Mouse (Mus musculus) MEL (cell line): ENCODE results near the gene Arl14. TPM values are rescaled to one million over a fixed set of nuclear protein-coding genes. Genes with fewer than 3 reads are reported as not detected.

ENCODE experiments used
- DNase-seq: peaks from one replicate; pipeline ENCODE4 v3.0.0; 2011; ENCODE audit warnings: low read depth, low spot score
- H3K27ac ChIP-seq: 2 replicates; pipeline ENCODE4 v1.5.1; 2012; ENCODE audit warnings: low read depth, mild to moderate bottlenecking, control low read depth, low read length, moderate library complexity; ENCODE audit not compliant: control insufficient read depth
- H3K27me3 ChIP-seq, 2 experiments: fragments of 150-350 bp in 1 of 2; sonication (generic) in 1 of 2; 2 replicates each; pipeline ENCODE4 v1.6.1; 2012; ENCODE audit warnings: low read length in 2 of 2, mild to moderate bottlenecking in 2 of 2, improper control_type of control experiment in 1 of 2, moderate library complexity in 1 of 2; ENCODE audit not compliant: insufficient read depth in 2 of 2, control insufficient read depth in 1 of 2
- H3K36me3 ChIP-seq, 2 experiments: 2 replicates each; pipeline ENCODE4 v1.6.1; 2012 to 2014; ENCODE audit warnings: low read length in 2 of 2, improper control_type of control experiment in 1 of 2, inconsistent platforms in 1 of 2, mild to moderate bottlenecking in 1 of 2; ENCODE audit not compliant: insufficient read depth in 2 of 2, control insufficient read depth in 1 of 2
- H3K4me1 ChIP-seq, 2 experiments: fragments of 150-350 bp in 1 of 2; sonication (generic) in 1 of 2; 2 replicates each; pipeline ENCODE4 v1.6.1; 2012; ENCODE audit warnings: low read length in 2 of 2, improper control_type of control experiment in 1 of 2, mild to moderate bottlenecking in 1 of 2; ENCODE audit not compliant: insufficient read depth in 2 of 2, control insufficient read depth in 1 of 2
- H3K4me3 ChIP-seq, 2 experiments: fragments of 150-350 bp in 1 of 2; sonication (generic) in 1 of 2; 2 replicates each; pipeline ENCODE4 v1.5.1; 2012; ENCODE audit warnings: low read depth in 2 of 2, low read length in 2 of 2, mild to moderate bottlenecking in 2 of 2, moderate library complexity in 2 of 2, control low read depth in 1 of 2, improper control_type of control experiment in 1 of 2; ENCODE audit not compliant: control insufficient read depth in 1 of 2, insufficient read depth in 1 of 2
- H3K79me2 ChIP-seq: 2 replicates; pipeline ENCODE4 v1.6.1; 2012; ENCODE audit warnings: mild to moderate bottlenecking, low read length, moderate library complexity; ENCODE audit not compliant: control insufficient read depth, poor library complexity, insufficient read depth
- H3K9ac ChIP-seq: 2 replicates; pipeline ENCODE4 v1.6.1; 2012; ENCODE audit warnings: low read depth, mild to moderate bottlenecking, control low read depth, low read length, moderate library complexity; ENCODE audit not compliant: control insufficient read depth, poor library complexity, severe bottlenecking
- H3K9me3 ChIP-seq: fragments of 150-350 bp; sonication (generic); replicated peaks from 2 replicates; pipeline ENCODE4 v1.6.1; 2012; ENCODE audit warnings: mild to moderate bottlenecking, low read length, improper control_type of control experiment, moderate library complexity; ENCODE audit not compliant: insufficient read depth
- CTCF ChIP-seq, 3 experiments: IDR thresholded peaks in 2 of 3; conservative IDR thresholded peaks in 1 of 3; 2 replicates each; pipeline ENCODE4 v1.5.1; 2011 to 2012; ENCODE audit warnings: low read length in 3 of 3, low read depth in 2 of 3, mild to moderate bottlenecking in 2 of 3, improper control_type of control experiment in 1 of 3, inconsistent platforms in 1 of 3, mixed read lengths in 1 of 3, moderate library complexity in 1 of 3; ENCODE audit not compliant: control insufficient read depth in 1 of 3, insufficient read depth in 1 of 3, poor library complexity in 1 of 3, severe bottlenecking in 1 of 3
- E2F4 ChIP-seq: IDR thresholded peaks from 2 replicates; pipeline ENCODE4 v1.6.1; 2011; ENCODE audit warnings: low read depth, low read length, improper control_type of control experiment, borderline replicate concordance
- EP300 ChIP-seq, 2 experiments: IDR thresholded peaks; 2 replicates each; pipeline ENCODE4 v1.6.1; 2011; ENCODE audit warnings: improper control_type of control experiment in 2 of 2, low read length in 2 of 2, low read depth in 1 of 2, mild to moderate bottlenecking in 1 of 2
- HCFC1 ChIP-seq: IDR thresholded peaks from 2 replicates; pipeline ENCODE4 v1.6.1; 2012; ENCODE audit warnings: low read depth, mild to moderate bottlenecking, inconsistent platforms, low read length, improper control_type of control experiment, moderate library complexity
- MEF2A ChIP-seq: IDR thresholded peaks from 2 replicates; pipeline ENCODE4 v1.6.1; 2014; ENCODE audit warnings: low read depth, mild to moderate bottlenecking, inconsistent platforms, low read length, improper control_type of control experiment; ENCODE audit not compliant: poor library complexity, insufficient replicate concordance, severe bottlenecking; ENCODE audit errors: extremely low read depth
- MXI1 ChIP-seq: IDR thresholded peaks from 2 replicates; pipeline ENCODE4 v1.6.1; 2011; ENCODE audit warnings: mild to moderate bottlenecking, low read depth, low read length, improper control_type of control experiment
- NRF1 ChIP-seq: IDR thresholded peaks from 2 replicates; pipeline ENCODE4 v1.6.1; 2014; ENCODE audit warnings: low read depth, mild to moderate bottlenecking, inconsistent platforms, low read length, improper control_type of control experiment, moderate library complexity; ENCODE audit not compliant: poor library complexity, insufficient read depth, severe bottlenecking
- POLR2AphosphoS5 ChIP-seq: IDR thresholded peaks from 2 replicates; pipeline ENCODE4 v1.6.1; 2012; ENCODE audit warnings: low read depth, borderline replicate concordance, mild to moderate bottlenecking, inconsistent platforms, low read length, moderate library complexity, mixed read lengths
- SIN3A ChIP-seq: IDR thresholded peaks from 2 replicates; pipeline ENCODE4 v1.6.1; 2012; ENCODE audit warnings: low read length, improper control_type of control experiment, inconsistent platforms
- TCF12 ChIP-seq: IDR thresholded peaks from 2 replicates; pipeline ENCODE4 v1.6.1; 2014; ENCODE audit warnings: low read depth, mild to moderate bottlenecking, inconsistent platforms, low read length, improper control_type of control experiment, moderate library complexity
- ZKSCAN1 ChIP-seq: IDR thresholded peaks from 2 replicates; pipeline ENCODE4 v1.6.1; 2012; ENCODE audit warnings: low read depth, mild to moderate bottlenecking, inconsistent platforms, low read length, improper control_type of control experiment, moderate library complexity
- polyA plus RNA-seq, 2 experiments: library from polyadenylated mRNA; stranded (reverse) in 1 of 2; unstranded in 1 of 2; fragments of >175 nt in 1 of 2; fragments of >200 nt in 1 of 2; gene quantifications; 2 replicates each; pipeline versions ENCODE4 v1.2.1 to v1.2.4; 2012; ENCODE audit warnings: low replicate concordance in 2 of 2, low read depth in 1 of 2; ENCODE audit not compliant: insufficient read length in 2 of 2, insufficient read depth in 1 of 2, missing spikeins in 1 of 2
- total RNA-seq: library from RNA; depleted of rRNA; stranded (reverse); fragments of 300-350 nt; gene quantifications from 2 replicates; pipeline ENCODE4 v1.2.3, GENCODE M21; 2012

Gene Arl14
- total and polyA plus RNA-seq, 3 experiments: not detected

DNA sequence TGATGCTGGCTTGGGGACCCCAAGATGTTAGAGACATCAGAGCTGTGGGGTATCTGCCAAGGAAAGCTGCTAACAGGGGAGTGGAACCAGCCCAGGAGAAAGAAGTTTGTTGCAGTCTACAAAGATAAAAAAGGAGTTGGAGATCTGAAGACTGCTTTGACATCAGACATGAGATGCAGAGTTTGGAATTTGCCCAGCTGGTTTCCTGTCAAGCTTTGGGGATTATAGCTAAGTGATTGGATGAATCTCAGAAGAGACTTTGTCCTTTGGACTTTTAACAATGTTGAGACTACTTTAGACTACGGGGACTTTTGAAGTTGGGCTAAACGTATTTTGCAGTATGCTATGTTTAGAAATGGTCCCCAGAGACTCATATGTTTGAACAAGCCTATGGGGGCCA lies 21.0 kb upstream of the Arl14 start:
- DNase-seq: no peak
- Histone ChIP-seq H3K79me2 (no peaks in the 10 kb centered on the region), H3K27ac (no peak overlapping the region), H3K27me3 (no peaks in the 10 kb centered on the region; a peak in 2 of 4 replicates), H3K9ac (no peak overlapping the region), H3K36me3 (peaks cover 0 to 3% of the 10 kb centered on the region in 2 experiments; a peak in 1 of 4 replicates), H3K4me1 (peaks cover 0 to 6% of the 10 kb centered on the region in 2 experiments; a peak in 1 of 4 replicates), H3K9me3 (no peaks in the 10 kb centered on the region), H3K4me3 (no peak overlapping the region)
- TF ChIP-seq TCF12: no peak
- no peak for TF ChIP-seq MXI1

DNA sequence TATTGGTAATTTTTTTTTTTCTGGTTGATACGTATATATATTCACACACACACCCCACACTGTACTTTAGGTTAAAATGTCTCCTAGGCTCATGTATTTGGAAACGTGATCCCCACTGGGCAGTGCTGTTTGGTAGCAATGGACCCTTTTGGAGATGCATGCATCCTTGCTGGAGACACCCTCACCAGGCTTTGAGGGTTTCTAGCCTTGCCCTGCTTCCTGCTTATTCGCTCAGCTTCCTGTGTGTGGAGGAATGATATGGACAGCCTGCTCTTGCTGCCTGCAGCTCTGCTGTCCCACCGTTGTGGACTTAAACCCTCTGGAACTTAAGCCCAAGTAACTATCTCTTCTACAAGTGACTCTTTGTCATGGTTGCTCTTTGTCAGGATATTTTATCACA lies 19.3 kb upstream of the Arl14 start:
- no peaks in the 10 kb centered on the region for H3K9me3 ChIP-seq
- DNase-seq: no peak
- no peak for TF ChIP-seq ZKSCAN1
- no peak for TF ChIP-seq NRF1
- no peak for TF ChIP-seq CTCF (IDR thresholded peaks at IDR 0.05 in 2 of 3, conservative IDR thresholded peaks at IDR 0.05 in 1 of 3; ENCODE audit: control insufficient read depth in 1 of 3, insufficient read depth in 1 of 3, low read depth in 2 of 3, low read length in 3 of 3, poor library complexity in 1 of 3, severe bottlenecking in 1 of 3)
- no peak for TF ChIP-seq HCFC1
- H3K27ac ChIP-seq: no peak overlapping the region
- no peaks in the 10 kb centered on the region for H3K79me2 ChIP-seq
- H3K4me3 ChIP-seq: no peak overlapping the region
- no peak overlapping the region for H3K9ac ChIP-seq
- peaks cover 0 to 3% of the 10 kb centered on the region in 2 experiments; a peak in 1 of 4 replicates for H3K36me3 ChIP-seq
- H3K27me3 ChIP-seq: no peaks in the 10 kb centered on the region; a peak in 2 of 4 replicates
- peaks cover 0 to 8% of the 10 kb centered on the region in 2 experiments; a peak in 2 of 4 replicates for H3K4me1 ChIP-seq

DNA sequence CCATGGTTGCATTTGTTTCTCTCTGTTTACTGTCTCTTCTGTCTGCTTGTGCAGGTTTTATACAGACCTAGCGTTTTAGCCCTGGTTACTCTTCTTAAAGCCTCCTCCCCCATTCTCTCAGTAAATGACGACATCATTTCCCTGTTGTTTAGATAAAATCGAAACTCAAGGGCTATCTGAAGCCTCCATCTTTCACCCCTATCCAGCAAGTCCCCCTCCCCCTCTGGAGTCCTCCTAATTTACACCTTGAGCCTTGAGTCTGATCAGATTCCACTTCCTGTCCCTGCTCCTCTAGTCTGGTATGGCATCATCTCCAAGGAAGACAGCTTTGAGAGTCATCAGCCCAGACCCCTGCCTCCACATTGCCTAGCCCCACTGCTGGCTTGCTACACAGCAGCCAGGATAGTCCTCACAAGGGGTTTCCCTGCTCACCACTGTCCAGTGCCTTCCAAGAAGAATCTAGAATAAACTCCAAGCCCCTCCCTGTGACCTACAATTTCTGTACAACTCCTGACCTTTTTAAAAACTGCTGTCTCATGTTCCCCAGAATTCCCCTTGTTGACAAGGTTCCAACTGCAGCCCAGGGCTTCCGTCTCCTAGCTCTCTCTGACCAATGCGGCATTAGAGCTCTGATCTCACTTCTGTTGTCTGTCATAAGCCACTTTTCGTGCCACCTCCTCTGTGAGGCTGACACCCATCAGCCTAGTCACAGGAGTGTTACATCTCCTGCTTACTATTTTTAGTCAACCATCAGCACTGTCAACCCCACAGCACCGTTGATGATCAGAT lies 16.8 kb upstream of the Arl14 start:
- no peak overlapping the region for H3K9ac ChIP-seq
- H3K27ac ChIP-seq: peak overlapping the region; percentile 15; the same call in 1 of the 2 replicates
- peak; percentile 48 for DNase-seq
- no peaks in the 10 kb centered on the region; a peak in 2 of 4 replicates for H3K27me3 ChIP-seq
- peaks cover 0 to 3% of the 10 kb centered on the region in 2 experiments; a peak in 1 of 4 replicates for H3K36me3 ChIP-seq
- H3K4me3 ChIP-seq: peak overlapping the region; percentile 19 to 28
- no peak for TF ChIP-seq NRF1
- no peak for TF ChIP-seq E2F4
- no peak for TF ChIP-seq POLR2AphosphoS5
- no peak for TF ChIP-seq EP300 (IDR thresholded peaks at IDR 0.05; ENCODE audit: low read depth in 1 of 2, low read length in 2 of 2)
- TF ChIP-seq SIN3A: 0 out of 2 replicates have a peak, but pooled peaks have one; percentile 6
- TF ChIP-seq MEF2A: 0 out of 2 replicates have a peak, but pooled peaks have one; percentile 75
- TF ChIP-seq CTCF (IDR thresholded peaks at IDR 0.05 in 2 of 3, conservative IDR thresholded peaks at IDR 0.05 in 1 of 3; ENCODE audit: control insufficient read depth in 1 of 3, insufficient read depth in 1 of 3, low read depth in 2 of 3, low read length in 3 of 3, poor library complexity in 1 of 3, severe bottlenecking in 1 of 3): no peak
- peaks cover 0 to 8% of the 10 kb centered on the region in 2 experiments; a peak in 2 of 4 replicates for H3K4me1 ChIP-seq
- no peaks in the 10 kb centered on the region for H3K79me2 ChIP-seq
- no peaks in the 10 kb centered on the region for H3K9me3 ChIP-seq
